Mouse (Mus musculus) left cerebral cortex, postnatal 25 days (tissue): ENCODE data around the gene Wiz. TPM values are rescaled to one million over a fixed set of nuclear protein-coding genes. Genes with fewer than 3 reads are reported as not detected.

Source experiments
- DNase-seq, 2 experiments: peaks; one replicate each; pipeline ENCODE4 v3.0.0; 2022; ENCODE audit warnings: low spot score in 2 of 2, mixed read lengths in 1 of 2
- intact Hi-C: fragments of 180-260 bp; cut with DNase I; formaldehyde crosslinking; loops from one replicate; pipeline ENCODE4 v1.15.1; 2025
- total RNA-seq, 2 experiments: library from RNA; stranded (reverse); gene quantifications; 2 replicates each; pipeline ENCODE4 v1.2.3; 2021

The Wiz gene
- total RNA-seq, 2 experiments from 2014 or later = 55.0 to 56.7 TPM

DNA sequence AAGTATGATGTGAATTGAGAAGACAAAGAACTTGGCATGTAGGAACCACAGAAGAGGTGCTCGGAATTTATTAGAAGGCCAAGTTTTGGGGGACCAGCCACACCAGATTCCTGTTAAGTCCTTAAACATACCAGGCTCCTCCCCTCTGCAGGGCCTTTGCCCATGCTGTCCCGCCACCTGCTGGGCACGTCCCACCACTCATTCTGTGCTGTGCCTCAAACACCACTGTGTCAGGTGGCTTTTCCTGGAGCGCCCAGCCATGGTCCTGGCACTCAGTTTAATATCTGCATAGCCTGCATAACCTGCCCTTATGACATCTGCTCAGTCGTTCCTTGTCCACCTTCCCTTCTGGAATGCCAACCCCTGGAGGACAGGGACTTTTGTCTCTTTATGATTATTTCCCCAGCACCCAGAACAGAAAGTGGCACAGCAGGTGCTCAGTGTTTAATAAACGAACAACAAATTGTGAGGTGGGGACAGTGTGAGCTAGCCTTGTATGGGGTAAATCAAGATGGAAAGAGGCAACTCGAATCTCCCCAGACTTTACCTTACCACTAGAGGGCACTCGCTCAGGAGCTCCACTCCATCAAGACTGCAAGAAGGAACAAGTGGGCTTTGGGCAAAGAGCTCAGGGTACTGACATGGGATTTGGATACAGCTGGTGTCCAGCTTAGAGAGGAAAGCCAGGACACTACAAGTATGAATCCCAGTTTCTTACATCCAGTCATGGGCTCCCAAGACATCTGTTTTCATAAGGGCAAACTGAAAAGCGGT is 2.4 kb downstream of the Wiz start:
- intact Hi-C loops = no loop called here
- peak; percentile 50 to 56 for DNase-seq

GRCm38 (mm10) chr17:32383661-32384060 is 5.6 kb downstream of the Wiz start:
- intact Hi-C loops = no loop called here
- no peak for DNase-seq

GRCm38 (mm10) chr17:32382576-32382975 is 6.7 kb downstream of the Wiz start:
- no peak for DNase-seq
- intact Hi-C loops = no loop called here

- DNase-seq = no peak
- intact Hi-C loops = no loop called here
Measured at GRCm38 (mm10) chr17:32378786-32379185, 10.5 kb downstream of the Wiz start.

DNA sequence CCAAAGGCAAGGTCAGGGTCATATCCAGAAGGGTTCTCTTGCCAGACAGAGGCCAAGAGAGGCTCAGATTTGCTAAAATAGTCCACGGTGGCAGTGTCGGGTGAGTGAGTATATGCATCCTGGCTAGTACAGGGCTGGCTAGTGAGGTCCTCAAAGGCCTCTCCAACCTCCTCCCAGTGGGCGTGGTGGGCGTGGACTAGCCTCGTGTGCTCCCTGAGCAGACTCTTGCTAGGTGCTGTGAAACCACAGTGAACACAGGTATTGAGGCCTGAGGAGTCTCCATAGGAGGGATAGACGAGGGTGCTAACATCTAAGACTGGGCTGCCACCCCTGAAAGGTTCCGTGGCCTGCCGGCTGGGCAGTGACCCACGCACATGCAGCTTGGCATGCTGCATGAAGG is 12.1 kb downstream of the Wiz start:
- intact Hi-C loops = no loop called here
- no peak for DNase-seq

DNA sequence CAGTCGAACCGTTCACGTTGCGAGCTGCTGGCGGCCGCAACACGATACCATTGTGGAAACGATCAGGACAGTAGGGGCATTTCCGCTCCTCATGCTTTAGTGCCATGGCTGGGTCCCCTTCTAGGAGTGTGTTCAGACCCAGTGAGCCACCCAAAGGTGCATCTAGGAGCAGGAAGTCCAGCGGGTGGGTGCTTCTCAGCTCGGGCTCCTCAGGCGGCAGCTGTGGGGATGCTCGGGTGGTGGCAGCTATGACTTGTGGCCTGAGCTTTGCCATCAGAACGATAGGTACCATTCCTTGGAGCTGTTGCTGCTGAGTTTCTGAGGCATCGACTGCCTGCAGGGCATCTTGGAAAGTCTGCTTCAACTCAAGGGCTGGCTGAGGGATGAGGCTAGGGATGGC is 12.8 kb downstream of the Wiz start:
- intact Hi-C loops = no loop called here
- no peak for DNase-seq

GRCm38 (mm10) chr17:32368991-32369578 is 20.2 kb downstream of the Wiz start:
- no peak for DNase-seq
- intact Hi-C loops = no loop called here

DNA sequence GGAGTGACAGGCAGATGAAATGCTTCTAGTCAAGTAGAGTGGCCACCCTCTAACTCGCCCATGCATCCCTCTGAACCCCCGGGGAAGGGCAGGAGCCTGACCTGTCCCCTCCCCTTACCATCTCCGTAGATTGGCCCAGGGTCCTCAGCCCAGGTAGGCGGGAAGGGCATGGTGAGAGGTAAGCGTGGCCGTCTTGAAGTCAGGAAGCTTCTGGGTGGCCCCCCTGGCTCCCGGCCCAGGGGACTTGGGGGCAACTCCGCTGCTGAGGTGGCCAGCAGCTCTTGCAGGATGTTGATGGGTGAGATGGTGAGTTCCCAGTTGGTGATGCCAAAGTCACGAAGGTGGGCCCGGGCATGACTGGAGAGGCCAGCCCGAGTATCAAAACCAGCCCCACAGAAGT is 21.5 kb downstream of the Wiz start:
- intact Hi-C loops = no loop called here
- no peak for DNase-seq

- intact Hi-C loops = no loop called here
- no peak for DNase-seq
Measured at GRCm38 (mm10) chr17:32365296-32365695, 23.9 kb downstream of the Wiz start.

DNA sequence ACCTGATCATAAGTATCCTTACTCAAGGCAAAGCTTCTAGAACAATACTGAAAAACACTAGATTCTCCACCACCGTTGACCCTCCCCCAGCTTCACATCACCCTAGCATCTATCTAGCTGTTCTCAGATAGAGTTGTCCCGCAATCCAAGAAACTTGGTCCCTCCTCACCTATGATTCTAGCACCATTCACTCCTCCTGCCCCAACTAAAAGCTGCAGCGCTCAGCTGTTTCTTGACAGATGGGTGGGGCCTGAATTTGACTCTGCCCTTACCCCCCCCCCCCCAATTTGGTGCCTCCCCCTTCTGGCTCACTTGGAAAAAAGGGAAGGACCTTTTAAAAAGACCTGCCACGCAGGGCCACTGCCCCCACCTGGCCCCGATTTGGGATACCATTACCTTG is 24.4 kb downstream of the Wiz start:
- DNase-seq = no peak
- intact Hi-C loops = loop anchor here (1.0 kb wide), 1 partner anchor 24 kb away; the partner anchor contains the start of gene Wiz

- peak; percentile 89 to 91 for DNase-seq
- intact Hi-C loops = loop anchor here (1.0 kb wide), 1 partner anchor 25 kb away; the partner anchor contains the start of gene Wiz
Measured at GRCm38 (mm10) chr17:32364331-32364730, 24.9 kb downstream of the Wiz start.

DNA sequence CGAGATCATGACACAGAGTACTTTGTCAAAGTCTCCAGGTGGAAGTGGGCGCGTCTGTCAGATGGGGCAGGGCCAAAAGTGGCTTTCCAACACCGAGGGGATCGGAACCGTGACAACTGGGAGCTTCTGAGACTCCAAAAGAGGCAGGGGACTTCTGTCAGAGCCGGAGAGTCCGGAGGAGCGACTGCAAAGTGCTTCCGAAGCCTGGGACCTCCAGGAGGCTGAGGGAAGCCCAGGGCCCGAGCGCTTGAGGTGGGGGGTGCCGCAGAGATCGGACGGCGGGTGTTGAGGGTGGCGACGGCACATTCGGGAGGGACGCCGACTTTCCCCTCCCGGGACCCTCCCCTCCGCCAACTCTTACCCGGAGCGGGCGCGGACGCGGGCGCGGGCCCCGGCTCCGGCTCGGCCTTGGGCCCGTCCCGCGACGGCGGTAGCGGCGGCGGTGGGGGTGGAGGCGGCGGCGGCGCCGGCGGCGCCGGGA is 25.4 kb downstream of the Wiz start:
- no peak for DNase-seq
- intact Hi-C loops = loop anchor here (1.0 kb wide), 1 partner anchor 25 kb away; the partner anchor contains the start of gene Wiz

DNA sequence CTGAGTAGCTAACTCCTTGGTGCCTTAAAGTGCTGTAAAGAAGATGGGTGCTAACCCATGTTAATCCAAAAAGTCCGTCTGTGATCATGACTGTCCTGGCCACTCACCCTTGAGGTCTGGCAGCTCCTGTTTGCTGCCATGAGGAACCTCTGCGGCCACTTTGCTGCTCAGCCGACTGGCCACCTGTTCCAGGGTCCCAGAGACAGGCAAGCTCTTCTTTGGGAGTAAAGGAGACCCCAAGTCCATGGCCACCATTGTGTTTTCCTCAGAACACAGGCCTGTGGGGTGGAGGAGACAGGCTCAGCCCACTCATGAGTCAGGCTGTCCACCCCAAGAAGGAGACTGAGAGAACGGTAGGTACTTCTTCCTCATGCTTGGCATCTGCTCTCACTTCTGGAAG is 26.6 kb downstream of the Wiz start:
- DNase-seq = no peak
- intact Hi-C loops = no loop called here

GRCm38 (mm10) chr17:32359928-32360327 is 29.3 kb downstream of the Wiz start:
- DNase-seq = no peak

GRCm38 (mm10) chr17:32358943-32359340 is 30.3 kb downstream of the Wiz start:
- intact Hi-C loops = no loop called here
- no peak for DNase-seq

More at GRCm38 (mm10) chr17:32359928-32360327, 29.3 kb downstream of the Wiz start:
- intact Hi-C loops = no loop called here

GRCm38 (mm10) chr17:32358192-32358942 is 30.9 kb downstream of the Wiz start:
- intact Hi-C loops = no loop called here
- peak in 1 of 2 experiments; percentile 74 for DNase-seq

- no peak for DNase-seq
- intact Hi-C loops = no loop called here
Measured at GRCm38 (mm10) chr17:32356766-32357760, 32.2 kb downstream of the Wiz start.

DNA sequence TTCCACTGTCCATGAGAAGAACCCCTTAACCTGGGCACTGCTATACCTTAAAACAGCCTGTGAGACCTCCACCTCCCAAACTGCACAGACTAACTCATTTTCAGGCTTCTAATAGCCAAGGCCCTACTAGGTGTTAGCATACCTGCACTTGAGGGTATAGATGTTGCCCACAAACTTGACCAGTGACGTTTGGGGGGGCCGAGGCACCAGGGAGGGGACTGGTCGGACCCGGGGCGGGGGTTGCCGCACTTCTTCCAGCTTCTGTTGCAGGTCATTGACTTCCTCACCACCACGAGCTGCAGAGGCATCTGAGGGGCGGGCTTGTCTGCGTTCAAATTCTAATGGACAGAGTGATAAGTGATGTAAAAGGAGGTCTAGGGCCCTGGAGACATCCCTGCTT is 33.0 kb downstream of the Wiz start:
- DNase-seq = no peak
- intact Hi-C loops = no loop called here

DNA sequence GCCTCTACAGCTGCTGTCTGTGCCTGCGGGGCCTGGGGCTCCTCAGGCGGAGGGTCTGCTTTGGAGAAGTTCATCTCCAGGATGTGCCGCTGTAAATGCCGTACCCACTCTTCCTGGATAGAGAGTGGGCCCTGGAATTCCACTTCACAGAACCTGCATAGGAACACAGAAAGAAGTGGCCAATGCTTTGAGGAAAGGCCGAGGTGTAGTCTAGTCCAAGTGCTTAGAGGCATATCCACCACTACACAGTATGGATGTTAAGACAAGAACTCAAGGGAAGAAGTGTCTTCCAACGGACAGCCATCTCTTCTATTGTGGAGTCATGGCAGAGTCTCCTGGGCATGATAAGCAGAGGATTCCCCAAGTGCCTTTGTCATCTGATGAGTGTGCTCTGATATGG is 34.2 kb downstream of the Wiz start:
- intact Hi-C loops = no loop called here

More for the DNA sequence above, 34.2 kb downstream of the Wiz start:
- no peak for DNase-seq
